Mouse (Mus musculus) liver, embryonic 11.5 days (tissue): ENCODE results near the gene Gm20696. TPM values are rescaled to one million over a fixed set of nuclear protein-coding genes. Genes with fewer than 3 reads are reported as not detected.

Experiments
- ATAC-seq: fragments of 200-750 bp; cut with Nextera tagmentation; replicated peaks from 2 replicates; pipeline ENCODE4 v1.8.0; 2017; ENCODE audit warnings: moderate number of reproducible peaks, mild to moderate bottlenecking, moderate TSS enrichment, moderate library complexity; ENCODE audit not compliant: low FRiP score
- DNase-seq: peaks from one replicate; pipeline ENCODE4 v3.0.0-alpha.2; 2017; ENCODE audit warnings: low spot score
- H3K27ac ChIP-seq: fragments of 300-500 bp; sonication (generic); 2 replicates; pipeline ENCODE4 v1.5.1; 2014; ENCODE audit warnings: mild to moderate bottlenecking, low read depth, low read length, control low read depth
- H3K27me3 ChIP-seq: fragments of 300-500 bp; sonication (generic); replicated peaks from 2 replicates; pipeline ENCODE4 v1.6.1; 2014; ENCODE audit warnings: low read length, mixed read lengths; ENCODE audit not compliant: control insufficient read depth, insufficient read depth
- H3K36me3 ChIP-seq: fragments of 300-500 bp; sonication (generic); 2 replicates; pipeline ENCODE4 v1.6.1; 2014; ENCODE audit warnings: mild to moderate bottlenecking, low read length, moderate library complexity, mixed read lengths; ENCODE audit not compliant: control insufficient read depth, insufficient read depth
- H3K4me1 ChIP-seq: fragments of 300-500 bp; sonication (generic); replicated peaks from 2 replicates; pipeline ENCODE4 v1.6.1; 2014; ENCODE audit warnings: low read length, mixed read lengths; ENCODE audit not compliant: control insufficient read depth, insufficient read depth
- H3K4me2 ChIP-seq: fragments of 300-500 bp; sonication (generic); 2 replicates; pipeline ENCODE4 v1.6.1; 2014; ENCODE audit warnings: mild to moderate bottlenecking, control low read depth, moderate library complexity
- H3K4me3 ChIP-seq: fragments of 300-500 bp; sonication (generic); 2 replicates; pipeline ENCODE4 v1.5.1; 2014; ENCODE audit warnings: low read depth, low read length, control low read depth
- H3K9ac ChIP-seq: fragments of 300-500 bp; sonication (generic); 2 replicates; pipeline ENCODE4 v1.6.1; 2014; ENCODE audit warnings: low read depth, low read length, control low read depth
- H3K9me3 ChIP-seq: fragments of 300-500 bp; sonication (generic); 2 replicates; pipeline ENCODE4 v1.6.1; 2016; ENCODE audit warnings: low read length, inconsistent platforms, mixed read lengths; ENCODE audit not compliant: control insufficient read depth
- WGBS: fragments of 180-500 bp; shearing (Covaris S2); extraction: QIAGEN DNeasy Blood & Tissue Kit; methylation state at CpG from one replicate; pipeline ENCODE4 v1.1.7; 2014; 5-methylcytosine and 5-hydroxymethylcytosine counted together
- polyA plus RNA-seq: library from polyadenylated mRNA; unstranded; fragments of >200 nt; fragmentation: Nextera tagmentation; extraction: Ambion mirVana; gene quantifications from 2 replicates; pipeline ENCODE4 v1.2.1, GENCODE M21; 2014

Gene Gm20696
- polyA plus RNA-seq, 1 experiment from 2014 or later, result 2.4 TPM

DNA sequence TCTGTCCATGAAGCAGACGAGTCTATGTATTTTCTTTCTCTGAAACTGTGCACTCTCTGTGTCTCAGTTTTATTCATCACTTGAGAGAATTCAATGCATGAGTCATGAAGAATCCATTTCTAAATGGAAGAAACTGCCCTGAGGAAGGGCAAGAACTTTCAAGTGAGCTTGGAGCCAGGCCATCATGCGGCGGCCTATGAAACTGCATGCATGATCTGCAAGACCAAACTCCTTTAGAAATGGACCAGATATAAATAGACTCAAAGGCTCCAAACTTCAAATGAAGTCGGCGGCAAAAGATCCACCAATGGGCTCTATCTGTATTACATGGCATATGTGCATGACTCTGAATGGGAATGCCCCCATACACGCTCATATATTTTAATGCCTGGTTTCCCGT lies 321.6 kb downstream of the Gm20696 start:
- ATAC-seq (no peak), DNase-seq (no peak)
- 92% methylated on average over 7 of the region's 7 CpGs for WGBS

GRCm38 (mm10) chr6:99344357-99344756 lies 322.2 kb downstream of the Gm20696 start:
- H3K27ac ChIP-seq, result no peak overlapping the region
- no peak overlapping the region for H3K4me3 ChIP-seq
- H3K36me3 ChIP-seq, result no peaks in the 10 kb centered on the region
- 87% methylated on average over 3 of the region's 3 CpGs for WGBS
- H3K27me3 ChIP-seq, result no peaks in the 10 kb centered on the region
- no peak overlapping the region for H3K4me2 ChIP-seq
- ATAC-seq (no peak), DNase-seq (no peak)
- no peak overlapping the region for H3K9ac ChIP-seq
- no peaks in the 10 kb centered on the region for H3K4me1 ChIP-seq
- H3K9me3 ChIP-seq, result no peaks in the 10 kb centered on the region

More for the DNA sequence above, 321.6 kb downstream of the Gm20696 start:
- peaks cover 3% of the 10 kb centered on the region for H3K4me1 ChIP-seq
- H3K36me3 ChIP-seq, result no peaks in the 10 kb centered on the region
- H3K9me3 ChIP-seq, result no peaks in the 10 kb centered on the region
- no peak overlapping the region for H3K4me2 ChIP-seq
- H3K4me3 ChIP-seq, result no peak overlapping the region
- no peaks in the 10 kb centered on the region for H3K27me3 ChIP-seq
- H3K27ac ChIP-seq, result no peak overlapping the region
- H3K9ac ChIP-seq, result no peak overlapping the region

GRCm38 (mm10) chr6:99343815-99344214 lies 322.8 kb downstream of the Gm20696 start:
- H3K4me1 ChIP-seq, result no peaks in the 10 kb centered on the region
- no peak overlapping the region for H3K4me2 ChIP-seq
- no peak overlapping the region for H3K27ac ChIP-seq
- DNase-seq (no peak), ATAC-seq (no peak)
- no peaks in the 10 kb centered on the region for H3K36me3 ChIP-seq
- no peak overlapping the region for H3K9ac ChIP-seq
- no peak overlapping the region for H3K4me3 ChIP-seq
- 84% methylated on average over 3 of the region's 3 CpGs for WGBS
- no peaks in the 10 kb centered on the region for H3K27me3 ChIP-seq
- H3K9me3 ChIP-seq, result no peaks in the 10 kb centered on the region

GRCm38 (mm10) chr6:99342416-99342815 lies 324.2 kb downstream of the Gm20696 start:
- WGBS, result 86% methylated on average over 3 of the region's 3 CpGs
- no peak for ATAC-seq
- H3K4me1 ChIP-seq, result peaks cover 11% of the 10 kb centered on the region
- no peak overlapping the region for H3K9ac ChIP-seq
- H3K27ac ChIP-seq, result no peak overlapping the region
- H3K9me3 ChIP-seq, result no peaks in the 10 kb centered on the region
- no peaks in the 10 kb centered on the region for H3K36me3 ChIP-seq
- H3K4me2 ChIP-seq, result no peak overlapping the region
- no peaks in the 10 kb centered on the region for H3K27me3 ChIP-seq
- no peak for DNase-seq
- no peak overlapping the region for H3K4me3 ChIP-seq

- no peak overlapping the region for H3K4me2 ChIP-seq
- DNase-seq (no peak), ATAC-seq (no peak)
- peaks cover 11% of the 10 kb centered on the region for H3K4me1 ChIP-seq
- 87% methylated on average over 4 of the region's 4 CpGs for WGBS
- no peaks in the 10 kb centered on the region for H3K36me3 ChIP-seq
- H3K27me3 ChIP-seq, result no peaks in the 10 kb centered on the region
- no peak overlapping the region for H3K9ac ChIP-seq
- no peaks in the 10 kb centered on the region for H3K9me3 ChIP-seq
- H3K27ac ChIP-seq, result no peak overlapping the region
- no peak overlapping the region for H3K4me3 ChIP-seq
Measured at GRCm38 (mm10) chr6:99340902-99341301, 325.7 kb downstream of the Gm20696 start.

DNA sequence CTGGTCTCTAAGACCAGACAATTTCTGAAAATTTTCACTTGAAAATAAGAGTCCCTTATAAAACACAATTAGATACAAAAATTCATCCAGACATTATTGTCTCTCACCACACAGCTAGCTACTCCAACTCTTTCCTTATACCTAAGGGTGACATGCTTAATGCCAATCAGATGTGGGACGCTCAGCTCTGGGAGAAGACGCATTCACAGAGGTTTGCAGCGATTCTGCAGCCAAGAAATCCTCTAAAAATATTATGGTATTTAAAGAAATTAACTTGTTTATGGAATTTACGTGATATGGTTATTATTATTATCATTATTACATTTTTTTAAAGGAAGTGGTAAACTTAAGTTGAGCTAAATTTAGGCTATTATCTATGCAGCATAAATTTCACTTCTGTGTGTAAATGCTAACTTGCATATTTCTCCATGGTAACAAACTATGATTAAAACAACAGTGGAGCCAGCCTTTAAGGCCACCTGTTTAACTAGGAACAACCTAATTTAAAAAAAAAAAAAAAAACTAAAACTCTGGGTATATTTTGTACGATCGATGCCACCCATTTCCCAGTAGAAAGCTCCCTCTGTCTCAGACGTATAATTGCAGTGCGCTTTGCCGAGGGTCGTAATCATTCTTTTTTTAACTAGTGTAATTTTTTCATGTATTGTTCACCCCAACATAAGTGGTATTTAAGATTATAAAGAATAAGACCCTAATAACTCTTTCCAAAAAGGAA lies 326.4 kb downstream of the Gm20696 start:
- H3K36me3 ChIP-seq, result no peaks in the 10 kb centered on the region

DNA sequence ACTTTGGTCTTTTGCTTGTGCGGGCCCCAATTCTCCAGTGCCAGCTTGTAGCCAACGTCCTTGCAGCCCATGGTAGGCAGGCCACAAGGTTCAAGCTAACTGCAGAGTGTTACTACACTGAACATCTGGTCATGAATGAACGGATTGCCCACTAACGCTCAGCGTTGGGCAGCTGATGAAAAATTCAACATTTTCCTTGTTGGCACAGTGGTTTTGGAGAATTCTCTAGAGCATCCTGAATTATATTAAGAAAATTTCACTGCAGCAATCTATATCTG lies 327.3 kb downstream of the Gm20696 start:
- no peak overlapping the region for H3K4me2 ChIP-seq
- 49% methylated on average over 5 of the region's 5 CpGs for WGBS
- no peaks in the 10 kb centered on the region for H3K27me3 ChIP-seq
- DNase-seq (no peak), ATAC-seq (no peak)
- H3K4me3 ChIP-seq, result no peak overlapping the region
- no peaks in the 10 kb centered on the region for H3K36me3 ChIP-seq
- H3K27ac ChIP-seq, result no peak overlapping the region
- no peak overlapping the region for H3K9ac ChIP-seq
- H3K4me1 ChIP-seq, result peaks cover 11% of the 10 kb centered on the region
- H3K9me3 ChIP-seq, result no peaks in the 10 kb centered on the region

More for the DNA sequence above, 326.4 kb downstream of the Gm20696 start:
- Histone ChIP-seq H3K9ac (no peak overlapping the region), H3K27ac (no peak overlapping the region), H3K4me1 (peaks cover 11% of the 10 kb centered on the region), H3K9me3 (no peaks in the 10 kb centered on the region), H3K4me2 (no peak overlapping the region), H3K4me3 (no peak overlapping the region), H3K27me3 (no peaks in the 10 kb centered on the region)
- ATAC-seq (no peak), DNase-seq (no peak)
- 84% methylated on average over 10 of the region's 10 CpGs for WGBS

- Histone ChIP-seq H3K9ac (no peak overlapping the region), H3K27me3 (no peaks in the 10 kb centered on the region), H3K9me3 (no peaks in the 10 kb centered on the region), H3K4me1 (peaks cover 11% of the 10 kb centered on the region), H3K4me2 (no peak overlapping the region), H3K4me3 (no peak overlapping the region), H3K27ac (no peak overlapping the region), H3K36me3 (no peaks in the 10 kb centered on the region)
- 60% methylated on average over 9 of the region's 9 CpGs for WGBS
- ATAC-seq (no peak), DNase-seq (no peak)
Measured at GRCm38 (mm10) chr6:99338593-99339342, 327.8 kb downstream of the Gm20696 start.

DNA sequence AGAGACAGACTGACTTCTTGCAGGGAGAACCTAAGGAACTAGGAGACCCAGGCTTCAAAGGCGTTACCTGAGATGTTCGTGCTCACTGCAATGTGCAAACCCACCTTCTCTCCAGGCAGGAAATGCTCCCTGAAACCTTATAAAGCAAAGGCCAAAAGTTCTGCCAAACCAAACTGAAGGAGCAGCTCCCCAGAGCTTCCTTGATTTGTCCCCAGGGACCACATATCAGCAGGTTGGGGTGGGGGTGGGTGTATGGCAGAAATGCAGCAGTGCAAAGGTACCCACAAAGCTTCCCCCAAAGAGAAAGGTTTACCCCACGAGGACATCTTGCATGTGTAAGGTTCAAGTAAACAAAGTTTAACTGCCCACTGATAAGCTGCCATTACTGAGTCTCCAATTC lies 328.4 kb downstream of the Gm20696 start:
- Histone ChIP-seq H3K4me3 (no peak overlapping the region), H3K27me3 (no peaks in the 10 kb centered on the region), H3K36me3 (no peaks in the 10 kb centered on the region), H3K27ac (no peak overlapping the region), H3K9me3 (no peaks in the 10 kb centered on the region), H3K4me1 (peaks cover 11% of the 10 kb centered on the region), H3K4me2 (no peak overlapping the region), H3K9ac (no peak overlapping the region)
- WGBS, result 37% methylated on average over 3 of the region's 3 CpGs
- ATAC-seq (no peak), DNase-seq (no peak)
